Mouse (Mus musculus) thymus, adult 18-20 months (tissue): ENCODE results near the gene Dlx1.

Experiments
- DNase-seq, 2 experiments: peaks; one replicate each; pipeline ENCODE4 v3.0.0; 2022; ENCODE audit warnings: mixed read lengths in 2 of 2

Dlx1 gene

GRCm38 (mm10) chr2:71547829-71548228 is 19.9 kb downstream of the Dlx1 start:
- peak in 1 of 2 experiments; percentile 48 for DNase-seq

GRCm38 (mm10) chr2:71550330-71550729 is 22.4 kb downstream of the Dlx1 start:
- DNase-seq, result no peak

DNA sequence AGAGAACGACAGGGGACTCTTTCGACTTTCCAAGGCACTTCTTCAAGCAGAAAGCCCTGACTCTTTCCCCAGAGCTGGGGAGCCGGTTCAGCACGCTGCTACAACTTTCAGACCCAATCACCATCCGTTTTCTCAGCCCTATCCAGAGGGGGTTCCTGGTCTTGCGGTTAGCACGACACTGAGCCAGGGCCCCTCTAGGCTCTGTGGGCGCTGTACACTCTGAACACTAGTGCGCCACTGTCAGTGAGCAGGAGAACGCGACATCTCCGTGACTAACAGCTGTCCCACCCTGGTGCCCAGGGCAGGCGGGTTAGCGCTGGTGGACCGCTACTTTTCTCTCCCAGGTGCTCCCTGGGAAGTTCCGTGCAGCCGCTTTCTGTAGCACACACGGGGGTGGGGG is 23.8 kb downstream of the Dlx1 start:
- DNase-seq, result no peak

DNA sequence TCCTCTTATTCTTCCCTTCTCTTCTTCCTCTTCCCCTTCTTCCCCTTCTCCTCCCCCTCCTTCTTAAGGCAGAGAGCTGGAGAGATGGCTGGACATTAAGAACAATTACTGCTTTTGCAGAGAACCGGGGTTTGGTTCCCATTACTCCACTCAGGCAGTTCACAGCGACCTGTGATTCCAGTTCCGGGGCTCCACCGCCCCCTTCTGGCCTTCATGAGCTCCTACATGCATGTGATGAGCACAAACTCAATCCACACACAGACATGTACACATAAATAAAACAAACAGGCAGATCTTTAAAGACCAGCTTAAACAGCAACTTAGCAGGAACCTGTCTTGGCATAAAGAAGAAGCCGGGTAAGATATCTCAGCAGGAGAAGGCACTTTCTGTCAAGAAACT is 28.2 kb downstream of the Dlx1 start:
- DNase-seq, result no peak

DNA sequence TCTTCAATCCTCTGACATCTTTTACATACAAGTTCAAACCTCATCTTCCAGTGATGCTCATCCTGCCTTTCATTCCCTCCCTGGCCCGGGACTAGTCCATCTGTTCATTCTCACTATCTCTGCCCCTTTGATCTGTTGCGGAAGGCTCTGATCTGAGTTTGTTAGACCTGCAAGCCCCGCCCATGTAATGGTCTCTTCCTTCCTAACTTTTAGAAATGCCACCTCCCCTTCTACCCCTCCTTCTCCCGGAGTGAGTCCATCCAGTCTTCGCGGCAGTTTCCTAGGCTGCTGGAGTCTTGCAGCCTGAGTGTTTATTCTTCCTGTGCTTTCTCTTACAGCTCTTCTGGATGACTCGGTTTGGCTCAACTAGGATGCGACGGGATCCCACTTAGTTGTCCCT is 38.6 kb downstream of the Dlx1 start:
- no peak for DNase-seq

DNA sequence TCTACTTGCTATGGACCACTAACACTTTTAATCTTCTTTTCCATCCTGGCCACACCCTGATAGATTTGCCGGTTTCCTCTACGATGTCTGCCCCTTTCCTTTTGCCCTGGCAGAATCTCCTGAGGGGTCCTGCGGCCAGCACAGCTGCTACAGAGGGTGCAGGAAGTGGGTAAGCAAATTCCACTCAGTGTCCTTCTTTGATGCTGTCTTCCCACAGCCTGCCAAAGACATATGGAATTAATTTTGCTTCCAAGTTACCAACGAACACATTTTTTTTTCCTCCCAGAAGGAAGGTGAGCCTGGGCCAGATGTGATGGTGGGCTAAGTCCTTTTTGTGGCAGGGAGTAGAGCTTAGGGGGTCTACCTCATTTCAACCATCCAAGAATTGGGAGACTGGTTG is 45.8 kb downstream of the Dlx1 start:
- DNase-seq, result no peak

- no peak for DNase-seq
Observed at GRCm38 (mm10) chr2:71577059-71577458, 49.1 kb downstream of the Dlx1 start.

DNA sequence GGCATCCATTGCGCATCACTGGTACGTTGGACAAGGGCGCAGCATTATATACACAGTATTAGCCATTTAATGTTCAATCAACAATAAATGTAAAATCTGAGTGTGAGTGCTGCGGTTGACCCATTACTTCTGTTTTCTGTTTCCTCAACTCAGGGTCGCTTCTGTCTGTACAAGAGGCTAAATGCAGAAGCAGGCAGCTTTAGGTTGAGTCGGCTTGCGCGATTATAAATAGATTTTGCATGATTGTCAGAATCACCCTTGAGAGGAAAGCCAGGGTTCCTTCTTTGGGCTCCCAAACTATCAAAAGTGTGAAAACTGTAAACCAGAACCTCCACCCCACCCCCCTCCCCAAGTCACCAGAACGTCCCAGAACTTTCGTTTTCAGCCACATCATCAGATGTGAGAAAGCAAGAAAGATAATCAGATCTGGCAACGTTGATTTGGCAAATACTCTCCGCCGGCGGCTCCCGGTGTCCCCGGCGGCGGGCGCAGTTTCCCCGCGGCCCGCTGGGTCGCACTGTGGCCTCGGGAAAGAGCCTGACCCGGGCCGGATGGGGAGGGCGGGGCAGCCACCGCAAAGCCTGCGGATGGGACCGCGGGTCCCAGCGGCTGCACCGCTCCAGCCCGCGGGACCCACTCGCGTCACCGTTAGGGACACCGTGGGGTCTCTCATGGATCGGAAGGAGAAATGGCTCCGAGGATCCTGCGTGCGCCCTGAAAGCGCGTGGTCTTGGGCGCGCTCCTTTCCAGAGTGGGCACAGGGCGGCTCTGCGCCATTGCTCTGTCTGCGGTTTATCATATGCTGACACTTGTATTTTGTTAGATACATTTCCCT is 52.9 kb downstream of the Dlx1 start:
- peak; percentile 15 to 27 for DNase-seq

DNA sequence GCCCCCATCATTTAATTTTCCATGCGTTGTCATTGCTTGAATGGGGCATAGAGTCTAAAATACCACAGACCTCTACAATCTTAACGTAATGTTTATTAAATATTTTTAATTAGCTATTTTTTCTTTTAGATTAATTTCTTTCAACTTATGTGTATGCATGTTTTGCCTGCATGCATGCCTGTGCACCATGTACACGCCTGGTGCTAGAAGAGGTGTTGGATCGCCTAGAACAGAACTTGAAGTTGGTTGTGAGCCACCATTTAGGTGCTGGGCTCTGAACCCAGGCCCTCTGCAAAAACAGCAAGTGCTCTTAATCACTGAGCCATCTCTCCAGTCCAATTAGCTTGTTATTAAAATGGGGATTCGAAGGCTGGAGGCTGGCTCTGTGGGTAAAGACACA is 53.6 kb downstream of the Dlx1 start:
- DNase-seq, result no peak
